Mouse (Mus musculus) spleen, postnatal 14 days (tissue): ENCODE measurements at regions not wholly inside any gene's neighbourhood (a gene's known extent, or its start where the extent isn't known, plus 50 kb on each side); places are given as distances from the start of the nearest gene placed in this dataset.

ENCODE experiments used
- DNase-seq, 2 experiments: peaks; one replicate each; pipeline ENCODE4 v3.0.0; 2021 to 2022; ENCODE audit warnings: low spot score in 2 of 2

- DNase-seq, result no peak
Measured at GRCm38 (mm10) chr17:52196811-52197210, 363.7 kb upstream of the Satb1 start.

GRCm38 (mm10) chr17:52195804-52196203, 362.7 kb upstream of the Satb1 start:
- no peak for DNase-seq

DNA sequence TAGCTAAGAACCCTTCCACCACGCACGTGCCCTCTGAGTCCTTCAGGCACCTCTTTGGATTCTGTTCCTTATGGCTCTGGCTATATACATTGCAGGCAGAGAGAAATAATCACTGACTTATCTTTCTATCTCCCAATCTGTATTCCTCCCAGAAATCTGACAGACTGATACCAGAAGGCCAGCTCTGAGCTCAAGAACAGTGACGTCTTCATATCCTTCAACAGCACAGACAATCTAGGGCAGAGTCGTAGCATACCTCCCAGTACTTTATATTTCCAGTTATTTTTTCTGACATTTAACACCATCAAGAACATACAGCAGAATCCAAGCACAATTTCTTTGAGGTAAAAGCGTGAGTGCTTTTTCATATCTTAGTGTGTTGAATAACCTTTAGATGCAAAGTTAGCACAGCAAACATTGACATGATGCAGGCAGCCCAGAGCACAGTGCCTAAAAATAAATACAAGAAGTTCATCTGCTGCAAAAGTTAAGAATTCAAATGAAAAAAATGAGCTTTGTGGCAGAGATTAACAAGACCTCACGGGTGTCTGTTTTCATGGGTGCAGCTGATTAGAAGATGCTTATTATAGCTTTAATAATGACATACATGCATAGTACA, 358.1 kb upstream of the Satb1 start:
- no peak for DNase-seq

DNA sequence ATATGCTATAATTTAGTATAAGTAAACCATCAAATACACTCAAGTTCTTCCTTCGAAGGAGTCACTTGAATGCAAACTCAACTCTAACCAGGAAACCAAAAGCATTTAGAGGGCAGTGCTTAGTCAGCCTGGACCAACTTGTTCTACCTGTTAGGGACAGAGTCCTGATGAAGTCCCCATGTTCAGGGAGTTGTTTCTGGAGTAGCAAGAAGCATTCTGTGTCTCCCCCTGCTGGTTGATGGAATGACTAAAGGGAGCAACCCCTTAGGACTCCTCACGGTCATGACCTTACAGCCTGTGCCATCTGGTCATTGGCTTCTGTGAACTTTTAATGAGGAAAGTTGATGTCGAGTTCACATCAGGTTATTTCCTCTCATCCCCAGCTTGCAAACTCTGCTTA, 349.6 kb upstream of the Satb1 start:
- peak; percentile 14 to 64 for DNase-seq

DNA sequence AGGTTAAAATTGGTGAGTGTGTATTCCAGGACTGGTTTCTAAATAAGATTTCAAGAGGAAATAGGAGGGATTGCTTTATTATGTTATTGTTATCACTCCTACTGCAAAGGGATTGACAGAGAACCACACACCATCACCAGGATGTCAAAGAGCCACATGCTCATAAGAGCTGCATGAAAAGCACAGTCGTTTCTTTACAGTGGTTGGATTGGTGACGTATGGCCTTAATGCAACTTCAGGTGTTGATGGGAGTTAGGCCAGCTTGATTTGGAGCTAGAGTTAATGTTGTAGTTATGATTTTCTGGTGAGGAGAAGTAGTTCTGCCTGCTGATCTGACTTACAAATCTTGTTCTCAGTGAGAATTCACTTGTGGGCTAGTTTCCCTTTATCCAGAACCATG, 344.9 kb upstream of the Satb1 start:
- DNase-seq, result no peak

DNA sequence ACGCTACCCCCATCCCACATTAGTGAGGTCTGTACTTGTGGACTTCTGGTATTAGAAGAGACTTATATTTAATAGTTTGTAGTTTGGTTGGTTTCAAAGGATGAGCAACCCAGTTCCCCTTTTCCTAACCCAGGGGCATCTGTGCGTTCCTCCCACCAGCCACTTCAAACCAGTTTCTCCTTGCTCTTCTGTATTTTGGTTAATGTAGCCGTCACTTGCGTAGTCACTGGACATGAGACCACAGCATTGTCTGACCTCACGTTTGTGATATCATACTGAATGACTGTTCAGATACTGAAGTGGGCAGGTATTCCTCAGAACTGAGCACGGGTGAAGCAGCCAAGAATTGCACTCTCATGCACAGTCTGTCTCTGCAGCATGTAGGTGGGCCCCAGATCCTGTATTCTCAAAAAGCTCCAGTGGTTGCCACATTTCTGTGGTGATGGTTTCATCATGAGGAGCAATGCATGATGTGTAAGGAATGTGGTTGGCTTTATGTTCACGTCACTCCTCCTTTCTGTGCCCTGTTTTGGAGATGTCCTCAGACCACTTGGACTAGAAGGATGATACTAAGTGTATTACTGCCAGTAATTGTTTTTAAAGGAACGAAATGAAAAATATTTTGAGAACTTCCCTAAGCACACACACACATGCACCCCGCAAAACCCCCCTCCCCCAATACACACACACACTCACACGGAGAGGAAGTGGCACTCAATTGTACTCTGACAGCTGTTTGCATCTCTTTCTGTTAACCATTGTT, 335.2 kb upstream of the Satb1 start:
- no peak for DNase-seq

GRCm38 (mm10) chr17:52167658-52168057, 334.6 kb upstream of the Satb1 start:
- no peak for DNase-seq

DNA sequence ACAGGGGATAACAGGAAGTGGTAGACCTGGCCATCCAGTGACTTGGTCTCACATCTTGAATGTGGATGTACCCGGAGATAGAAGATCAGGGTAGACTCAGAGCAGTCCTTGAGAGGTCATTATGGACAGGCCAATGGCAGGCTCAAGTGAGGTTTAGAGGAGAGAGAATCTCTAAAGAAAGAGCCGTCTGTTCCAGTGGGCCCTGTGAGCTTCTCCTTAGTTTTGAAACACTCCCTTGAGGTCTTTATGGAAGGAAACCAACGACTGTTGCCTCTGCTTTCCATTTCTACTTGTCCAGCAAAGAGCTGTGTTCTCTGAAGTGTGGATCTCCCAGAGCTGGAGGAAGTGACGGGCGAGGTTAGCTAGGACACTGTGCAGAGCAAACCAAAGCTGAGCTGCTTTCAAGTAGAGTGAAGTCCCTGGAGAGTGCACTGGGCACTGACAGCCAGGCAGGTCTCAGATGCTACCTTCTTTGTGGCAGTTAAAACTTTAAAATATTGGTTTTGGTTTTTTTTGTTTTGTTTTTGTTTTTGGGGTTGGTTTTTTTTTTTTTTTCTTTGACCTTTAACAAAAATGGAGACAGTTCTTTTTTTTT, 332.9 kb upstream of the Satb1 start:
- no peak for DNase-seq

DNA sequence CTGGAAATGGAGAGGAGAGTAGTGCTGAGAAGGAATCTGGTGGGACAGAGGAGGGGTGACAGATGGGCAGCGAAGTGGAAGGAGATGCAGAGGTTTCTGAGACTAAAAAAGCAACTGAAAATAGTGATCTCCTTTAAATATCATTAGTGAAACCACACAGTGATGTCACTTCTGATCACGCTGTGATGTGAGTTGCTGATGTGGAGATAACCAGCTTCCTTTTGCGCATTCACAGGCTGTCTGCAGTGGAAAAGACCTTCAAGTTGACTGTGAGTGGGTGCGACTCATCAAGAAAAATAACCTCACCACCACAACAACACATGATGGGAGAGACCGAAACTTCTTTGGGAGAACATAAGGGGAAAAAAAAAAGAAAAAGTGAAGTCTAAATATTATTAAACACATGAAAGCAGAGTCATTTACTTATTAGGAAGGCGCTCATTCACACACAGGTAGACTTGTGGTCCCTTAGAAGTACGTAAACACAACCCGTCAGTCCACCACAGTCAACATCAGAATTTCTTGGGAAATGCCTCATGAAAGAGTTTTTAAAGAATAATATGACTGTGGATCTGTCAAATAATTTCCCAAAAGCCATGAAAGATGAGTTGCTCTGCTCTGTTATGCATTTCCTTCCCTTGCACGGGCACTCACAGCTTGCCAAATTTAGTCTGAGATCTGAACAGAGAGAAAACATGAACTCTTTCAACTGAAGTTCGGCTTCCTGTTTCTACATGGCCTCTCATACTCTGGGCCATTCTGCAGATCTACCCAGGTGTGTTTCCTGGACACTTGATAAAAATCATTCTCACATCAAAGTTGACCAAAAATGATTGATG, 329.7 kb upstream of the Satb1 start:
- DNase-seq, result peak in 1 of 2 experiments; percentile 11

GRCm38 (mm10) chr17:52150496-52150895, 317.4 kb upstream of the Satb1 start:
- DNase-seq, result no peak

- no peak for DNase-seq
Measured at GRCm38 (mm10) chr17:52149834-52150233, 316.7 kb upstream of the Satb1 start.

DNA sequence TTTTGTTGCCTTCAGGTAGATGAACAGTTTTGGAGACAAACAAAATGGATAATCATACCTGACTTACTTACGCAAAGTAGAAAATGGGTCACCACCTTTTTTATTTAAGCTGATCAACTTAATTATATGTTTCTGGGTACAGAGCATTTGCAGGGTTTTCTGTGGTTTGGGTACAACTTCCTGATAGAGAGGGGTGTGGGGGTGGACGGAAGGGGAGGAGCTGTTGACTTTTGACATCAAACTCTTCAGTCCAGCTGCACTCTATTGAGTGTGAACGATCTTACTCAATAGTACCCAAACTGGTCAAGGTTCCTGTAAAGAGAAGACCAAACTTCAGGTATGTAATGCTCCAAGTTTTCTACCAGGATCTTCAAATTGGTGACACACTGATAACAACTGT, 316.0 kb upstream of the Satb1 start:
- DNase-seq, result no peak

DNA sequence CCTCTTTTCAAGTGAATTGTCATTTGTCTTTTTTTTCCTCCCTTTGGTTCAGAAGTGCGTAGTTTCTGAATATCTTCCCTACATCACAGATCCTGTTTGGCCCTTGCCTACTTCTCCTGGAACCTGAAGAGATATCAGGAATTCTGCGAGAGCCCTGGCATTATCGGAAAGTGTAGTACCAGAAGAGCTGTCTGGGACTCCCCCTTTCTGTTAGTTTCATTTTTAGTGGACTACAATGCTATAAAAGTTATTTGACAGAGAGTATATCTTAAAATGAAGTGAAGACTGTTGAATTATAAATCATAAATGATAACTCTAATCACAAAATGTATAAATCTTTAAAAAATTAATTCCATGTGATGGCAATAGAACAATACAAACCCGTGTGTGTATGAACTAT, 270.8 kb upstream of the Satb1 start:
- DNase-seq, result no peak

- DNase-seq, result no peak
Measured at GRCm38 (mm10) chr17:52085834-52086233, 252.7 kb upstream of the Satb1 start.

GRCm38 (mm10) chr17:52084455-52084854, 251.4 kb upstream of the Satb1 start:
- DNase-seq, result no peak

DNA sequence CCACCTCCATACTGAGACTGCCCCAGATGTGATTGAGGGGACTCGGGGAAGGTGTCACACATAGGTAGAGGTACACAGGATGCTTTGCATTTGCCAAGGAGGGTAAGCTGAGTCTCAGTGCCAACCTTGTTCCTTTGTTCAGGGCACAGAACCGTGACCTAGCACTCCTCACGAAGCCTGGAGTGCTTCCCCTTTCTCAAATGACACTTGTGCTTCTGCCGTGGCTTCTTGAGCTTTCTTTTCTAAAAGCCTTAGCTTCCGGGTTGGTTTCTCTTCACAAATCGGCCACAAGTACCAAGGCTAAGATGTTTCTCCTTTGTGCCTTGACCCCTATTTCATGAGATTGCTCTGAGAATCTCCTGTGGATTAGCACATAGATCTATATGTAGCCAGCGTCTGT, 246.2 kb upstream of the Satb1 start:
- peak in 1 of 2 experiments; percentile 1 for DNase-seq

DNA sequence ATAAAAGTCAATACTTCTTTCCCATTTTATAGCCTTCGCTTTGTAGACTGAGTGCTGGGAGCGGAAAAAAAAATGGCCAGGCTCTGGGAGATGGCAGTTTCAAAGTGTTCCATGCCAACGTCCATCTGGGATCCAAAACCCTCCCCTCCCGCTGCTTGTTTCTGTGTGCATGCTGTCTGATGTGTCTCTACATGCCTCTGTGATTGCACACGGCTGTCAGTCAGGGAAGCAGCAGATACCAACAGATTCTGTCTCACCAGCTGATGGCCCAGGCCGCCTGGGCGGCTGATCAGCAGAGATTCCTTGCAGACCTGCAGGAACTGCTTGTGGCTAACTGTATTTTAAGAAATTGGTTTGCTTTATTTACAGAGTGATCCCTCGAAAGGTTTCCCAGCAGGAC, 245.4 kb upstream of the Satb1 start:
- no peak for DNase-seq

- DNase-seq, result no peak
Measured at GRCm38 (mm10) chr17:52077951-52078350, 244.9 kb upstream of the Satb1 start.

GRCm38 (mm10) chr17:52076746-52077145, 243.7 kb upstream of the Satb1 start:
- no peak for DNase-seq

- DNase-seq, result no peak
Measured at GRCm38 (mm10) chr17:52067721-52068120, 234.6 kb upstream of the Satb1 start.

- DNase-seq, result no peak
Measured at GRCm38 (mm10) chr17:52064618-52065017, 231.5 kb upstream of the Satb1 start.

- DNase-seq, result no peak
Measured at GRCm38 (mm10) chr17:52063121-52063520, 230.0 kb upstream of the Satb1 start.
